Mouse (Mus musculus) CH12.LX (cell line): Measurements from ENCODE around the gene Tead1.

Experiments
- CTCF ChIP-seq, 2 experiments: IDR thresholded peaks in 1 of 2; conservative IDR thresholded peaks in 1 of 2; 2 replicates each; pipeline ENCODE4 v1.5.1; 2011 to 2012; ENCODE audit warnings: low read depth in 2 of 2, low read length in 2 of 2, improper control_type of control experiment in 1 of 2, inconsistent platforms in 1 of 2, mild to moderate bottlenecking in 1 of 2, moderate library complexity in 1 of 2
- E2F4 ChIP-seq: IDR thresholded peaks from 2 replicates; pipeline ENCODE4 v1.6.1; 2011; ENCODE audit warnings: low read depth, low read length, improper control_type of control experiment; ENCODE audit not compliant: insufficient replicate concordance
- ETS1 ChIP-seq: conservative IDR thresholded peaks from 2 replicates; pipeline ENCODE4 v1.6.1; 2012; ENCODE audit warnings: low read depth, mild to moderate bottlenecking, inconsistent platforms, low read length, improper control_type of control experiment, moderate library complexity
- GABPA ChIP-seq: IDR thresholded peaks from 2 replicates; pipeline ENCODE4 v1.6.1; 2012; ENCODE audit warnings: low read depth, low read length, improper control_type of control experiment, inconsistent platforms; ENCODE audit not compliant: insufficient replicate concordance
- MYC ChIP-seq: IDR thresholded peaks from 2 replicates; pipeline ENCODE4 v1.6.1; 2011; ENCODE audit warnings: low read depth, mild to moderate bottlenecking, improper control_type of control experiment, low read length
- NRF1 ChIP-seq: IDR thresholded peaks from 2 replicates; pipeline ENCODE4 v1.6.1; 2014; ENCODE audit warnings: low read depth, mild to moderate bottlenecking, inconsistent platforms, low read length, improper control_type of control experiment, moderate library complexity
- PAX5 ChIP-seq: IDR thresholded peaks from 2 replicates; pipeline ENCODE4 v1.6.1; 2012; ENCODE audit warnings: low read length, inconsistent platforms, mixed read lengths
- POLR2A ChIP-seq: IDR thresholded peaks from 2 replicates; pipeline ENCODE4 v1.6.1; 2011; ENCODE audit warnings: low read depth, mild to moderate bottlenecking, improper control_type of control experiment, low read length
- POLR2AphosphoS2 ChIP-seq: IDR thresholded peaks from 2 replicates; pipeline ENCODE4 v1.6.1; 2011; ENCODE audit warnings: low read depth, low read length, improper control_type of control experiment
- UBTF ChIP-seq: IDR thresholded peaks from 2 replicates; pipeline ENCODE4 v1.6.1; 2012; ENCODE audit warnings: low read depth, mild to moderate bottlenecking, inconsistent platforms, low read length, improper control_type of control experiment, moderate library complexity
- USF1 ChIP-seq: IDR thresholded peaks from 2 replicates; pipeline ENCODE4 v1.6.1; 2014; ENCODE audit warnings: low read depth, mild to moderate bottlenecking, inconsistent platforms, low read length, improper control_type of control experiment
- ZNF384 ChIP-seq: IDR thresholded peaks from 2 replicates; pipeline ENCODE4 v1.6.1; 2012; ENCODE audit warnings: low read depth, low read length, improper control_type of control experiment, inconsistent platforms

DNA sequence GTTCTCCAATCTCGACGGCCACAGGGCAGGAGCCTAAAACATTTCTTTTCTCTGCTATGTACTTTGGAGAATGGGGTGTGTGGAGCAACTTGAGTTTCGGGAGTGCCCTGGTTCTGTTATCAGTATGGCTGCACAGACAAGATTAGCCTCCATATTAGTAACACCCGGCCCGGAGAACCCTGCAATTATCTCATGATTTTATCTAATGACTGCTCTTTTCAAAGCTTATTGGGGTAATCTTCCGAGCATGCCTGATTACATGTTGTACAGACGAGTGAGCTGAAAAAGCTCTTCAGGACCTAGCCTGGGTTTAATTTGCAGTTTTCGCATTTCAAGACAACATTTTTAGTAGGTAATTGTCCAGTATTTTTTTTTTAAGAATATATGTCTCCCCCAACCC, 122.6 kb downstream of the Tead1 start:
- no peak for TF ChIP-seq CTCF (conservative IDR thresholded peaks at IDR 0.05 in 1 of 2, IDR thresholded peaks at IDR 0.05 in 1 of 2; ENCODE audit: low read depth in 2 of 2, low read length in 2 of 2)
- TF ChIP-seq ETS1 = no peak
- TF ChIP-seq E2F4 = no peak
- TF ChIP-seq MYC = no peak
- TF ChIP-seq ZNF384 = no peak
- no peak for TF ChIP-seq UBTF
- TF ChIP-seq GABPA = no peak
- no peak for TF ChIP-seq USF1
- TF ChIP-seq POLR2A = no peak
- no peak for TF ChIP-seq POLR2AphosphoS2
- no peak for TF ChIP-seq NRF1
- TF ChIP-seq PAX5 = no peak
